Mouse (Mus musculus): ENCODE measurements around the gene Hs3st1. TPM values are rescaled to one million over a fixed set of nuclear protein-coding genes. Genes with fewer than 3 reads are reported as not detected.

The Hs3st1 gene
- polyA plus RNA-seq, 1 experiment from 2014 or later: 18.8 TPM

DNA sequence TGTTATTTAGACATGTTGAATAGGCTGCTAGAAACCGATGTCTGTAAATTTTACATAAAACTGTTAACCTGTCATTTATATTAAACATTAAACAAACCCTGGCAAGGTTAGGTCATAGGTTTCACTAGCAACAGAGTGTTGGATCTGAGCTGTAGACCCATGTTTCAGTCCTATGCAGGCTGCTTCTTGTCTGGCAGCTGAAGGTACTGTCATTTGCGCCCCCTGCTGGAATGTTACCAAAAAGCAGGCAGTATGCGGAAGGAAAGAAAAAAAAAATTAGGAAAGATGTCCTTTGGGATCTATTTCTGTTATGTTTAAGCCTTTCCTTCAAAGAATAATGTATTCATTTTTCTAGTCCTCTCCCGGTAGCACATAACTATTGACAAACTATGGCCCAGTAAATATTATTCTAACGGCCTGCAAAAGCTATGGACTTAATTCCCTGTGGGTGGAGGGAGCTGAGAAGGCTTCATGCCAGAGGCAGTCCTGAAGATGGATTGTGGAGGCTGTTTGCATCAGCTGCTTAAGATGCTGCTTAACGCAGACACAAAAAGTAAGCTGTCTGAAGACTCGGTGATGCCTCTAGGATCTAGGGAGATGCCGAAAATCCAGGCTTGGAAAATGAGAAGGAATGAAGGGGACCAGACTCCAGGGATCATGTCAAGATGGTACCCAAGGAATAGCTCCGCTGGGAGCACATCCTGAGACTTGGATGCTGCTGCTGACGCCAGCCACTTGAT lies 115.7 kb downstream of the Hs3st1 start:
- WGBS: 50% methylated on average over 10 of the region's 10 CpGs
- no peaks in the 10 kb centered on the region for H3K9me3 ChIP-seq
- H3K4me2 ChIP-seq: no peak overlapping the region
- no peak overlapping the region for H3K4me3 ChIP-seq
- peaks cover 22% of the 10 kb centered on the region for H3K4me1 ChIP-seq
- ATAC-seq (ENCODE audit: insufficient number of reproducible peaks, low FRiP score, low TSS enrichment, low read depth): no peak
- H3K27me3 ChIP-seq: peaks cover 22% of the 10 kb centered on the region
- no peaks in the 10 kb centered on the region for H3K36me3 ChIP-seq
- no peak overlapping the region for H3K27ac ChIP-seq
- H3K9ac ChIP-seq: no peak overlapping the region

- Histone ChIP-seq H3K9ac (no peak overlapping the region), H3K9me3 (no peaks in the 10 kb centered on the region), H3K4me1 (peaks cover 17% of the 10 kb centered on the region), H3K27ac (no peak overlapping the region), H3K27me3 (peaks cover 18% of the 10 kb centered on the region; the same call in 1 of the 2 replicates), H3K4me2 (no peak overlapping the region), H3K4me3 (no peak overlapping the region), H3K36me3 (no peaks in the 10 kb centered on the region)
- no peak for ATAC-seq (ENCODE audit: insufficient number of reproducible peaks, low FRiP score, low TSS enrichment, low read depth)
- 73% methylated on average over 5 of the region's 5 CpGs for WGBS
Observed at GRCm38 (mm10) chr5:39638926-39639325, 116.3 kb downstream of the Hs3st1 start.

DNA sequence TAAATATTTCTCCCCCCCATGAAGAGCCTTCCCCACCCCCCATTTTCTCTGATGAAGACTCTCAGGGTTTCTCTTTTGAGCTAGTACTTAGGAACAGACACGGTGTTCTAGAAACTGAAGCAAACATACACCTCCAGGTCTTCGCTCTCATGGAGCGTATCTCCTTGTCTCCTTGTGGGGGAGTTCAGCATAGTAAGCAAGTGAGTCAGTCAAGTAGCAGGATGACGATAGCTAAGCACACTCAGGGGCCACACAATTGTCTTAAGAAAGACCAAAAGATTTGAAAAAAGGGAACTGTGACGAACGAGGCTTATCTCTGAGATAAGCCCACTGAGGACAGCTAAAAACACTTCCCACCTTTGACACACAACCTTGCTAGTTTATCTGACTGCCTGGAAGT lies 117.4 kb downstream of the Hs3st1 start:
- WGBS: 81% methylated on average over 6 of the region's 6 CpGs
- no peak for ATAC-seq (ENCODE audit: insufficient number of reproducible peaks, low FRiP score, low TSS enrichment, low read depth)
- H3K9ac ChIP-seq: no peak overlapping the region
- H3K27me3 ChIP-seq: peaks cover 8% of the 10 kb centered on the region; the same call in 1 of the 2 replicates
- no peaks in the 10 kb centered on the region for H3K9me3 ChIP-seq
- H3K4me2 ChIP-seq: no peak overlapping the region
- no peaks in the 10 kb centered on the region for H3K36me3 ChIP-seq
- H3K27ac ChIP-seq: no peak overlapping the region
- peaks cover 7% of the 10 kb centered on the region for H3K4me1 ChIP-seq
- H3K4me3 ChIP-seq: no peak overlapping the region

DNA sequence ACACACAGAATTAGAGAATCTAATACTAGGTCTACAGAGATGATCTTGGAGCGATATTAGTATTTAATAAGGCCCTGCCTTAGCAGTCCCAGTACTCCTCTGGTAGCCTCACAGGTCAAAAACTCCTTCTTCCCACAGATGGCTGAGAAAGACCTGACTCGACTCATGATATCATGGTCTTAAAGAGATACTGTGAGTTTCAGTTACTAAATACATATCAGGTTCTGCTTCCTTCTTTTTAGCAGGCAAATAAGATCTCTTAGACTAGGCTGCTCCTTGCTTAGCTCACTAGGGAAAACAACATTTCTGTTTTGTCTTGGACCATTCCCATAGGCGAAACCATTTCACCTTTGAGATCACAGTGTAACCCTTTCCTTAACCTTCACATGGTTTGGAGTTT lies 119.2 kb downstream of the Hs3st1 start:
- no peak overlapping the region for H3K27ac ChIP-seq
- no peak overlapping the region for H3K4me3 ChIP-seq
- no peak overlapping the region for H3K9ac ChIP-seq
- H3K4me2 ChIP-seq: no peak overlapping the region
- H3K4me1 ChIP-seq: peaks cover 5% of the 10 kb centered on the region; the same call in 1 of the 2 replicates
- WGBS: 88% methylated on average over 3 of the region's 3 CpGs
- no peaks in the 10 kb centered on the region for H3K36me3 ChIP-seq
- no peaks in the 10 kb centered on the region for H3K9me3 ChIP-seq
- no peak for ATAC-seq (ENCODE audit: insufficient number of reproducible peaks, low FRiP score, low TSS enrichment, low read depth)
- no peaks in the 10 kb centered on the region for H3K27me3 ChIP-seq

DNA sequence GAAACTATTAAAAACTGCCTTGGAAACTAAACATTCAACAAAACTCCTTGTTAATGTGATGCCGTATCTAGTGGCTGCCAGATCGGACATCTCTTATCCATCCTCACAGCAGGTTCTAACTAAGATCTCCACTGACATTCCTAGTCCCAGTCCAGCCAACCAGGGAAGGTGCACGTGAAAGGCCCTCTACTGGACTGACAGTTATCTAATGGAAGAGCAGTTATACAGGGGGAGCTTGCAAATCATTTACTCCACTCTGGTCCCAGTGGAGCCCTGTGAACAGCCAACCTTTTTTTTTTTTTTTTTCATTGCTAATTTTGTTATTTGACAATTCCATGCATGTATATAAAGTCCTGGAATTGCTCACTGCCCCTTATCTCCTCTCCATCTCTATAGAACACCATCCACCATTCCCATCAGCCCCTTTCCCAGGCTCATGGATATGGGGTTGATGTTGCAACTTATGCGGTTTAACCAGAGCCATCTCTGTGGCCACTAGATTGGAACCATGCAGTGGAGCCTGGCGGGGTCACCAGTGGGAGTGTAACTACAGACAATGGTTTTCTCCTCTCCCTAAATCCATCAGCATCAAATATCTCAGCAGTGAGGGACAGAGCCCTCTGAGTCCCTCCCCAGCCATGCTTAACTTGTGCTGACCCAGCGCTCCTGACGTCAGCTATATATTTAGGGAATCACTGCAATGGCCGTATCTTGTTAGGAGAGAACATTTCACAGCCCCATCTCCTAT lies 120.8 kb downstream of the Hs3st1 start:
- Histone ChIP-seq H3K4me3 (no peak overlapping the region), H3K4me2 (no peak overlapping the region), H3K4me1 (peaks cover 2% of the 10 kb centered on the region; the same call in 1 of the 2 replicates), H3K27me3 (no peaks in the 10 kb centered on the region), H3K9me3 (no peaks in the 10 kb centered on the region), H3K36me3 (no peaks in the 10 kb centered on the region), H3K27ac (no peak overlapping the region), H3K9ac (no peak overlapping the region)
- no peak for ATAC-seq (ENCODE audit: insufficient number of reproducible peaks, low FRiP score, low TSS enrichment, low read depth)
- 84% methylated on average over 8 of the region's 8 CpGs for WGBS

DNA sequence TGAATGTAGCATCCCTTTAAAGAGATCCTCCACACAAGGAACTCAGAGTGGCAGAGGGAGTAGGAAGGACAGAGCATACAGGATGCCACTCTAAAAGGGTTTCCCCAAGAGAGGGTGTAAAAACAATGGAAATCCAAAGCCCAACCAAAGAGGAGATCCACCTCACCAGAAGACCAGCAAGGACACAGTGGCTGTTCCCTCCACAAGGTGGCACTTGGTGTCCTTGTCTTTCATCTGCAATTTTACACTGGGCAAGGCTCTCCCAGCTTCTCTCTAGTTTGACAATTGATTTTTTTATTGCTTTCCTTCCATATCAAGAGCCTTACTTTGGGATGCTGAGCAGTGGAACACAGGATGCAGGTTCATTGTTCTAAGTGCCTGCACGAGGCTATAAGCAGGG lies 122.1 kb downstream of the Hs3st1 start:
- H3K9ac ChIP-seq: no peak overlapping the region
- H3K27ac ChIP-seq: no peak overlapping the region
- no peaks in the 10 kb centered on the region for H3K27me3 ChIP-seq
- no peak for ATAC-seq (ENCODE audit: insufficient number of reproducible peaks, low FRiP score, low TSS enrichment, low read depth)
- no peak overlapping the region for H3K4me3 ChIP-seq
- no peaks in the 10 kb centered on the region for H3K9me3 ChIP-seq
- 81% methylated on average over 1 of the region's 1 CpGs for WGBS
- no peaks in the 10 kb centered on the region for H3K4me1 ChIP-seq
- H3K4me2 ChIP-seq: no peak overlapping the region
- no peaks in the 10 kb centered on the region for H3K36me3 ChIP-seq

GRCm38 (mm10) chr5:39630841-39631240 lies 124.4 kb downstream of the Hs3st1 start:
- Histone ChIP-seq H3K27ac (no peak overlapping the region), H3K4me1 (no peaks in the 10 kb centered on the region), H3K4me2 (no peak overlapping the region), H3K9me3 (no peaks in the 10 kb centered on the region), H3K36me3 (no peaks in the 10 kb centered on the region), H3K9ac (no peak overlapping the region), H3K4me3 (no peak overlapping the region), H3K27me3 (no peaks in the 10 kb centered on the region)
- ATAC-seq (ENCODE audit: insufficient number of reproducible peaks, low FRiP score, low TSS enrichment, low read depth): no peak
- 90% methylated on average over 5 of the region's 5 CpGs for WGBS

GRCm38 (mm10) chr5:39625037-39625473 lies 130.2 kb downstream of the Hs3st1 start:
- H3K4me2 ChIP-seq: no peak overlapping the region
- H3K9ac ChIP-seq: no peak overlapping the region
- 54% methylated on average over 8 of the region's 8 CpGs for WGBS
- peaks cover 17% of the 10 kb centered on the region for H3K4me1 ChIP-seq
- H3K36me3 ChIP-seq: no peaks in the 10 kb centered on the region
- ATAC-seq (ENCODE audit: insufficient number of reproducible peaks, low FRiP score, low TSS enrichment, low read depth): no peak
- H3K4me3 ChIP-seq: no peak overlapping the region
- no peak overlapping the region for H3K27ac ChIP-seq
- H3K9me3 ChIP-seq: no peaks in the 10 kb centered on the region
- no peaks in the 10 kb centered on the region for H3K27me3 ChIP-seq

GRCm38 (mm10) chr5:39624218-39624590 lies 131.1 kb downstream of the Hs3st1 start:
- no peak for ATAC-seq (ENCODE audit: insufficient number of reproducible peaks, low FRiP score, low TSS enrichment, low read depth)
- Histone ChIP-seq H3K9me3 (no peaks in the 10 kb centered on the region), H3K27ac (no peak overlapping the region), H3K4me2 (no peak overlapping the region), H3K4me3 (no peak overlapping the region), H3K9ac (no peak overlapping the region), H3K27me3 (no peaks in the 10 kb centered on the region), H3K36me3 (no peaks in the 10 kb centered on the region), H3K4me1 (peaks cover 17% of the 10 kb centered on the region)
- 50% methylated on average over 4 of the region's 4 CpGs for WGBS

DNA sequence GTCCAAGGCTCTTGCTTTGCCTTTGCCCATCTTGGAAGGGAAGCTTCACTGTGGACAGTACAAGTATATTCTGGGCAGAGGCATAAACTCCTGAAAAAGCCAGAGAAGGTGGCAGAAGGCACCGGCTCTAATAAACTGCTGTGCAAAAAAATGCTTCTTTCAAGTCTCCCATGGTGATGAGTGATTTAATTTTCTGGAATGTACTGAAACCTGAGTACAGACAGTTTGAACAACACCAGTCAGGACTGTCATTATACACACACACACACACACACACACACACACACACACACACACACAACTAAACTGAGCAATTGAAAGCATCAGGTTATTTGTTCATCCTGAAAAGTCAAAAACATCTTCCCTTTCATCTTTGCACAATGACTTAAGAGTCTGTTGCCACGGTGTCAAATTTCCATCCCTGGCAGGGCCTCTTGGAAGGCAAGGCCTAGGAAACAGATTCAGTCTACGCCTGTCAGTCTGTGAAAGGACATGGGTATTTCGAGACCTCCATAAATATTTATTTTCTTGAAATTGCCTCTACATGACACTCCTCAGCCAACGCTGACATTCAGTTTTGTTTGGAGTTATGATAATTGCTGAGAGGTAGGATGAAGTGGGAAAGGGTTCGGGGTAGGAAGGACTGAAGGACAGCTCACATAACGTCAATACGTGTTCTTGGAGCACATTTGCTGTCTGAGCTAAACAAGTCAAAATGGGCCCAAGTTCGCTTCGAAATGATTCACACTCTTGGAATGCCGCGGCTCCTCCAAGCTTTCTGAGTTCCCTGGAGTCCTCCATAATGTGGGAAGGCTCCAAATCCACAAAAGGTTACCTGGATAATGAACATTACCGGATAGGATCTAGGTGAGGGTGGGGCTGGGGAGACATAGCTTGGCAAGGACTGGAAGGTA lies 131.7 kb downstream of the Hs3st1 start:
- Histone ChIP-seq H3K9ac (no peak overlapping the region), H3K27ac (no peak overlapping the region), H3K9me3 (no peaks in the 10 kb centered on the region), H3K4me2 (no peak overlapping the region), H3K27me3 (no peaks in the 10 kb centered on the region), H3K36me3 (no peaks in the 10 kb centered on the region), H3K4me3 (no peak overlapping the region), H3K4me1 (peaks cover 17% of the 10 kb centered on the region)
- 47% methylated on average over 13 of the region's 13 CpGs for WGBS
- no peak for ATAC-seq (ENCODE audit: insufficient number of reproducible peaks, low FRiP score, low TSS enrichment, low read depth)

DNA sequence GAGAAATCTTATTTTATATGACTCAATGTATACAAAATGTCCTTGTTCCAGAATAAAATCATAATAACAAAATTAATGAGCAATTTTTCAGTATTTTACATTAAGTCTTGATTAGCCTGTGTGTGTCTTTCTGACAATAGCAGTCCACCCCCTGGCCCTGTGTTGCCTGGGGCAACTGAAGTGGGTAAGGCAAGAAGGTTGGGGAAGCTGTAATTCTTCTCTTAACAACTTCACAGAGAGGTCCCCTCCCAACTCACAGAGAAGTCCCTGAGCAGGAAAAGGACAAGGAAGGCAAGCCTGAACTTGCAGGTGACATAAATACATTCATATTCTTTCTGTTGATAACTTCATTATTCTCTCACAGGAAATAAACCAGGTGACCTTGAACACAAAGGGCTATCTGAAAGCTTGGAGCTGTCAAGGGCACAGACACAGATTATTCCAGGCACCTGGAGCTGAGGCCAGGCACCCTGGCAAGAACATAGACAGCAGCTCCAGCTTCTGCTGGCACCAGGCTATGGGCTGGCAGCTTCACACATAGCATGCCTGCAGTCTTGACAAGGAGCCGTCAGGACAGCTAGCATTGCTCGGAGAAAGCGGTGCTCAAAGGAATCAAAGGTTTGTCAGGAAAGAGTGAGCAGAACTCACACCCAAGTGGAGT lies 134.9 kb downstream of the Hs3st1 start:
- H3K27me3 ChIP-seq: no peaks in the 10 kb centered on the region
- H3K36me3 ChIP-seq: no peaks in the 10 kb centered on the region
- no peak overlapping the region for H3K4me3 ChIP-seq
- 73% methylated on average over 3 of the region's 3 CpGs for WGBS
- no peak overlapping the region for H3K9ac ChIP-seq
- ATAC-seq (ENCODE audit: insufficient number of reproducible peaks, low FRiP score, low TSS enrichment, low read depth): no peak
- no peaks in the 10 kb centered on the region for H3K9me3 ChIP-seq
- no peak overlapping the region for H3K27ac ChIP-seq
- no peak overlapping the region for H3K4me2 ChIP-seq
- peaks cover 16% of the 10 kb centered on the region for H3K4me1 ChIP-seq
